Mouse (Mus musculus) left cerebral cortex, adult 9 months (tissue): Measurements from ENCODE around the gene Irf8.
A peak's percentile ranks its signal among the peaks of the same experiment; 100 is the strongest.
"Not testable (repeated sequence)": the region's sequence is repeated elsewhere in the genome, so short reads cannot be mapped to it uniquely, and the experiment has no call there.

Experiments
- DNase-seq, 2 experiments: peaks; one replicate each; pipeline ENCODE4 v3.0.0; 2022; ENCODE audit warnings: low spot score in 2 of 2

Irf8 gene

GRCm38 (mm10) chr8:120795944-120796635, 59.9 kb downstream of the Irf8 start:
- DNase-seq, result peak in 1 of 2 experiments; percentile 78

- no peak for DNase-seq
Measured at GRCm38 (mm10) chr8:120797019-120797727, 61.0 kb downstream of the Irf8 start.

GRCm38 (mm10) chr8:120800308-120800865, 64.2 kb downstream of the Irf8 start:
- peak in 1 of 2 experiments; percentile 34 for DNase-seq

GRCm38 (mm10) chr8:120803661-120804375, 67.7 kb downstream of the Irf8 start:
- not testable (repeated sequence) for DNase-seq

- DNase-seq, result no peak
Measured at GRCm38 (mm10) chr8:120804741-120805140, 68.6 kb downstream of the Irf8 start.
